Mouse (Mus musculus) embryonic facial prominence, embryonic 15.5 days (tissue): Measurements from ENCODE around the gene Papolg. TPM values are rescaled to one million over a fixed set of nuclear protein-coding genes. Genes with fewer than 3 reads are reported as not detected.
"Not testable (repeated sequence)": the region's sequence is repeated elsewhere in the genome, so short reads cannot be mapped to it uniquely, and the experiment has no call there.

ENCODE experiments used
- ATAC-seq: fragments of 200-750 bp; cut with Nextera tagmentation; 2 replicates; pipeline ENCODE4 v1.8.0; 2017; ENCODE audit warnings: low read depth, moderate TSS enrichment; ENCODE audit not compliant: insufficient number of reproducible peaks, low FRiP score, low TSS enrichment
- H3K27ac ChIP-seq: fragments of 300-500 bp; sonication (generic); replicated peaks from 2 replicates; pipeline ENCODE4 v1.5.1; 2015; ENCODE audit warnings: mild to moderate bottlenecking, inconsistent platforms
- H3K27me3 ChIP-seq: fragments of 300-500 bp; sonication (generic); 2 replicates; pipeline ENCODE4 v1.6.1; 2015; ENCODE audit warnings: inconsistent platforms
- H3K36me3 ChIP-seq: fragments of 300-500 bp; sonication (generic); 2 replicates; pipeline ENCODE4 v1.6.1; 2015; ENCODE audit warnings: mild to moderate bottlenecking, inconsistent platforms
- H3K4me1 ChIP-seq: fragments of 300-500 bp; sonication (generic); 2 replicates; pipeline ENCODE4 v1.6.1; 2015; ENCODE audit warnings: inconsistent platforms
- H3K4me2 ChIP-seq: fragments of 300-500 bp; sonication (generic); replicated peaks from 2 replicates; pipeline ENCODE4 v1.6.1; 2015; ENCODE audit warnings: mild to moderate bottlenecking, inconsistent platforms
- H3K4me3 ChIP-seq: fragments of 300-500 bp; sonication (generic); replicated peaks from 2 replicates; pipeline ENCODE4 v1.5.1; 2015; ENCODE audit warnings: mild to moderate bottlenecking, inconsistent platforms
- H3K9ac ChIP-seq: fragments of 300-500 bp; sonication (generic); 2 replicates; pipeline ENCODE4 v1.6.1; 2015; ENCODE audit warnings: inconsistent platforms
- H3K9me3 ChIP-seq: fragments of 300-500 bp; sonication (generic); replicated peaks from 2 replicates; pipeline ENCODE4 v1.6.1; 2016; ENCODE audit warnings: inconsistent platforms
- WGBS: fragments of 180-500 bp; shearing (Covaris S2); methylation state at CpG from one replicate; pipeline ENCODE4 v1.1.7; 2015; 5-methylcytosine and 5-hydroxymethylcytosine counted together
- polyA plus RNA-seq: library from polyadenylated mRNA; unstranded; fragments of >200 nt; fragmentation: Nextera tagmentation; extraction: Ambion mirVana; gene quantifications from 2 replicates; pipeline ENCODE4 v1.2.1, GENCODE M21; 2015

Gene Papolg
- polyA plus RNA-seq = 11.9 and 12.3 TPM in 2 replicates

GRCm38 (mm10) chr11:23895060-23895426, at the start of gene Papolg:
Gene Papolg (minus strand): TSS chr11:23895253.
- Histone ChIP-seq H3K4me2 (peak within 1 kb of the TSS; percentile 72), H3K9me3 (no peaks in the 10 kb centered on the region), H3K27me3 (no peaks in the 10 kb centered on the region), H3K27ac (peak within 1 kb of the TSS; percentile 92), H3K36me3 (peaks cover 5% of the 10 kb centered on the region), H3K9ac (peak within 1 kb of the TSS; percentile 83), H3K4me1 (no peaks in the 10 kb centered on the region), H3K4me3 (peak within 1 kb of the TSS; percentile 93)
- peak; percentile 97 for ATAC-seq
- WGBS = 1% methylated on average over 21 of the region's 21 CpGs

- not testable (repeated sequence) for H3K27ac ChIP-seq, H3K36me3 ChIP-seq, H3K27me3 ChIP-seq, H3K9me3 ChIP-seq, H3K4me1 ChIP-seq, H3K9ac ChIP-seq, ATAC-seq
- peak overlapping the region; percentile 32 for H3K4me2 ChIP-seq
- 20% methylated on average over 8 of the region's 8 CpGs for WGBS
- peak overlapping the region; percentile 2; the same call in 1 of the 2 replicates for H3K4me3 ChIP-seq
Observed at GRCm38 (mm10) chr11:23928146-23928545, 33.1 kb upstream of the Papolg start.

GRCm38 (mm10) chr11:23927643-23928042, 32.6 kb upstream of the Papolg start:
- WGBS = 15% methylated on average over 8 of the region's 8 CpGs
- peak overlapping the region; percentile 2; the same call in 1 of the 2 replicates for H3K4me3 ChIP-seq
- no peaks in the 10 kb centered on the region for H3K9me3 ChIP-seq
- no peak overlapping the region for H3K9ac ChIP-seq
- no peak overlapping the region for H3K27ac ChIP-seq
- H3K27me3 ChIP-seq = no peaks in the 10 kb centered on the region
- ATAC-seq = no peak
- H3K4me2 ChIP-seq = peak overlapping the region; percentile 32
- no peaks in the 10 kb centered on the region for H3K36me3 ChIP-seq
- H3K4me1 ChIP-seq = no peaks in the 10 kb centered on the region; the same call in 1 of the 2 replicates

- H3K27ac ChIP-seq, H3K9me3 ChIP-seq, ATAC-seq, H3K4me3 ChIP-seq, H3K36me3 ChIP-seq, H3K27me3 ChIP-seq, H3K4me1 ChIP-seq, H3K4me2 ChIP-seq, H3K9ac ChIP-seq: not testable (repeated sequence)
- WGBS = 60% methylated on average over 2 of the region's 2 CpGs
Observed at GRCm38 (mm10) chr11:23913824-23914223, 18.8 kb upstream of the Papolg start.

GRCm38 (mm10) chr11:23903909-23904308, 8.9 kb upstream of the Papolg start:
- Histone ChIP-seq H3K27me3 (no peaks in the 10 kb centered on the region), H3K4me2 (no peak overlapping the region), H3K27ac (no peak overlapping the region), H3K4me1 (no peaks in the 10 kb centered on the region), H3K9ac (no peak overlapping the region), H3K4me3 (no peak overlapping the region), H3K9me3 (no peaks in the 10 kb centered on the region), H3K36me3 (no peaks in the 10 kb centered on the region)
- 69% methylated on average over 1 of the region's 1 CpGs for WGBS
- ATAC-seq = no peak

- peak; percentile 69 for ATAC-seq
- H3K36me3 ChIP-seq = peaks cover 8% of the 10 kb centered on the region
- no peaks in the 10 kb centered on the region for H3K9me3 ChIP-seq
- H3K27me3 ChIP-seq = no peaks in the 10 kb centered on the region
- peak overlapping the region; percentile 83 for H3K9ac ChIP-seq
- no peaks in the 10 kb centered on the region for H3K4me1 ChIP-seq
- peak overlapping the region; percentile 93 for H3K4me3 ChIP-seq
- peak overlapping the region; percentile 72 for H3K4me2 ChIP-seq
- under 1% methylated on average over 48 of the region's 48 CpGs for WGBS
- H3K27ac ChIP-seq = peak overlapping the region; percentile 92
Observed at GRCm38 (mm10) chr11:23894141-23895059, 653 bp downstream of the Papolg start.

DNA sequence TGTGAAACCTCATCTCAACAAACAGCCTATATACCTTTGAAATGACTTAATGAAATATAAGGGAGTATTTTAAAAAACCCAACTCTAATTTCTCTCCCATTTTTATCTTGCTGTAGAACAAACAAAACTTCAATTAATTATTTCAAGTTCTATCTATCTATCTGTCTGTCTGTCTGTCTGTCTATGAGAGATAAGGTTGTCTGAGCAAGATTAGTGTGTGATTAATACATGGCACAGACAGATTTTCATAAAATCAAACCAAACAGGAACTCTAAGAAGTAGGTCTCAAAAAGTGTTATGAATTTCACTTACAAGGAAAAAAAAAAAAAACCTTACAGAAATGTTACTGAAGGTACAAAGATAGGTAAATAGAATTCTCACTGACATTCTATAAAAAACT, 1.5 kb downstream of the Papolg start:
- Histone ChIP-seq H3K36me3 (peaks cover 15% of the 10 kb centered on the region), H3K4me1 (no peaks in the 10 kb centered on the region), H3K9ac (no peak overlapping the region), H3K27ac (no peak overlapping the region), H3K4me3 (no peak overlapping the region), H3K27me3 (no peaks in the 10 kb centered on the region), H3K9me3 (no peaks in the 10 kb centered on the region), H3K4me2 (no peak overlapping the region)
- no peak for ATAC-seq

DNA sequence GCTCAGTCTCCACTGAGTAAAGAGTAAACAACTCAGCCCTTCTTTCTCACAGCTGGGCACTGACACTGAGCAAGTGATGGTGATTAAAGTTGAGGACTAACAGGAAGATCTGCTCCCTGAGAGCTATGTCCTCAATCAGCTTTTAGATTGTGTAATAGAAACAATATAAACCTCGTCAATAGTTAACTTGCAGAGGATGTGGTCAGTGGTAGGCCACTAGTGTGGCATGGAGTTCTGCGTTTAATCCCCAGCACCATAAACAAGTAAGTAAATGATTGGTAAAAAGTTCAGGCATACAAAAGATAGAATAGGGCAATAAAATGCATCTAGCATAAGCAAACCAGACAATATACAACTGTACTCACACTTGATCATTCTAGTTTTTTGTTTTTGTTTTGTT, 30.7 kb downstream of the Papolg start:
- ATAC-seq = no peak
- H3K4me1 ChIP-seq = no peaks in the 10 kb centered on the region
- no peak overlapping the region for H3K4me3 ChIP-seq
- peaks cover 55% of the 10 kb centered on the region for H3K36me3 ChIP-seq
- WGBS = 90% methylated on average over 2 of the region's 2 CpGs
- H3K9me3 ChIP-seq = no peaks in the 10 kb centered on the region
- no peak overlapping the region for H3K4me2 ChIP-seq
- H3K27me3 ChIP-seq = no peaks in the 10 kb centered on the region
- no peak overlapping the region for H3K9ac ChIP-seq
- H3K27ac ChIP-seq = no peak overlapping the region

- WGBS = 79% methylated on average over 4 of the region's 4 CpGs
- no peak overlapping the region for H3K4me2 ChIP-seq
- peaks cover 44% of the 10 kb centered on the region for H3K36me3 ChIP-seq
- no peak for ATAC-seq
- H3K4me1 ChIP-seq = no peaks in the 10 kb centered on the region
- H3K27ac ChIP-seq = no peak overlapping the region
- H3K27me3 ChIP-seq = no peaks in the 10 kb centered on the region
- H3K4me3 ChIP-seq = no peak overlapping the region
- no peaks in the 10 kb centered on the region for H3K9me3 ChIP-seq
- no peak overlapping the region for H3K9ac ChIP-seq
Observed at GRCm38 (mm10) chr11:23856723-23857112, 38.3 kb downstream of the Papolg start.

DNA sequence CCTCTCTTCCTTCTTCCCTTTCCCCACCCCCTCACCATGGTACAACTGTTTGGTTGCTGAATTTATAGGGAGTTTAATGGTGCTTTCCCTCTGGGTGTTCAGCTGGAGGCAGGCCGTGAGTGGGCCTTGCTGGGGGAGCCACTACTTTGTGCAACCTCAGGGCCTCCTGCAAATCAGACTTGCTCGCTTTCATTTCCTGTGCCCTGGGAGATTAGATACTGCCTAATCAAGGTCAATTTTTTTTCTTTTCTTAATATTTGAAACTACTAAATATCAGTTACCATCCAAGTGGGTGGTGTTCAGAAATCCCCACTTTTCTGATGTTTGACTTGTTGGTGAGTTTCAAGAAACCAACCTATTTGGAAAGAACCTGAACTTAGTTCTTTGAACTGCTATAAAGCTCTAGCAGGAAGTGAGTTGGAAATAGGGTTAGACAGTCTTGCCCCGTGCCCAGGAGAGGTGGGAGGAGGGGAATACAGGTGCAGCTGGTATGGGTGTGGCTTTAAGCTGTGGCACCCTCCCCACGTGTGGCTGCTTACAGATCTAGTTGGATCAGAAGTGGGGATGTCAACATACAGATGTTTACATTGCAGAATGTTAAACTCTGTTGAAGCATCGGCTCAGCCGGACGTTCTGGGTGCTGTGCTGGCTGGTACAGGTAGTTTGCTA, 38.9 kb downstream of the Papolg start:
- Histone ChIP-seq H3K4me3 (no peak overlapping the region), H3K27ac (no peak overlapping the region), H3K9me3 (no peaks in the 10 kb centered on the region), H3K36me3 (peaks cover 40% of the 10 kb centered on the region), H3K4me2 (no peak overlapping the region), H3K9ac (no peak overlapping the region), H3K4me1 (no peaks in the 10 kb centered on the region), H3K27me3 (no peaks in the 10 kb centered on the region)
- no peak for ATAC-seq
- 78% methylated on average over 7 of the region's 7 CpGs for WGBS

GRCm38 (mm10) chr11:23855182-23855802, 39.8 kb downstream of the Papolg start:
- 13% methylated on average over 3 of the region's 3 CpGs for WGBS
- no peaks in the 10 kb centered on the region for H3K27me3 ChIP-seq
- no peak overlapping the region for H3K9ac ChIP-seq
- 0 out of 2 replicates have a peak, but pooled peaks have one; percentile 39 for ATAC-seq
- no peaks in the 10 kb centered on the region for H3K9me3 ChIP-seq
- no peak overlapping the region for H3K4me3 ChIP-seq
- no peak overlapping the region for H3K4me2 ChIP-seq
- H3K27ac ChIP-seq = no peak overlapping the region
- H3K4me1 ChIP-seq = no peaks in the 10 kb centered on the region
- peaks cover 34% of the 10 kb centered on the region for H3K36me3 ChIP-seq
